Mouse (Mus musculus) bone marrow macrophage, adult 2 months (primary cell): ENCODE measurements around the gene Soga1.

Source experiments
- CTCF ChIP-seq: IDR thresholded peaks from 2 replicates; pipeline ENCODE4 v1.5.1; 2012; ENCODE audit warnings: low read depth, mild to moderate bottlenecking, low read length, moderate library complexity
- POLR2A ChIP-seq: IDR thresholded peaks from 2 replicates; pipeline ENCODE4 v1.6.1; 2012; ENCODE audit warnings: mild to moderate bottlenecking, low read depth, low read length, borderline replicate concordance

DNA sequence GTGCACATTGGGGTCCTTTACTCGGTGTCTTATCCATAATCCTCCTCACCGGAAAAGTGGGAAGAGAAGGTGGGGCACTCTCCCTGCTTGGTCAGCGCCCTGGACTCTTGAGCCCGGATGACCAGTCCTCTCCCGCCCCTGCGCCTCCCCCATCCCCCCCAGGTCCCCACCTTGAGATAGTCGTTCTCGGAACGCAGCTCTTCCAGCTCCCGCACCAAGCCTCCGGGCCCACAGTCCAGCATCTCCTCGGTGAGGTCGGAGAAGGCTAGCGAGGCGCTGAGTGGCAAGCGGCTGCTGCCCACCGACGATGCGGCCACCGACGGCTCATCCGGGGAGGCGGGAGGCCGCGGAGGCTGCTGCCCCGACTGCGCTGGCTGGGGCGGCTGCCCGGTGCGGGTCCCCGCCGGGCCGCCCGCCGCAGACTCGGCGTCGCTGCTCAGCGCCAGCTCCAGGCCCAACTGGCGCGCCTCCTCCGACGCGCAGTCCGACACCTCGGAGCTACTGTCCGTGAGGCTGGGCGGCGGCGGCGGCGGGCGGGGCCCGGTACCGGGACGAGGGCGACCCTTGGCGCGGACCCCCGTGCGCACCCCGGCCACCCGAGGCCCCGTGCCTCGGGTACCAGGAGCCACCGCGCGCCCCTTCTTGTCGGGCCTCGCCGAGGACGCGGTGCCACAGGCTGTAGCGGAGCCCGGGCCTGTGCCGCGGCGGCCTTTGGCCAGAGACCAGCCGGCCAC lies 828 bp downstream of the Soga1 start:
- TF ChIP-seq CTCF (no peak), POLR2A (no peak)
